Mouse (Mus musculus): Measurements from ENCODE around the gene Erfe.

DNA sequence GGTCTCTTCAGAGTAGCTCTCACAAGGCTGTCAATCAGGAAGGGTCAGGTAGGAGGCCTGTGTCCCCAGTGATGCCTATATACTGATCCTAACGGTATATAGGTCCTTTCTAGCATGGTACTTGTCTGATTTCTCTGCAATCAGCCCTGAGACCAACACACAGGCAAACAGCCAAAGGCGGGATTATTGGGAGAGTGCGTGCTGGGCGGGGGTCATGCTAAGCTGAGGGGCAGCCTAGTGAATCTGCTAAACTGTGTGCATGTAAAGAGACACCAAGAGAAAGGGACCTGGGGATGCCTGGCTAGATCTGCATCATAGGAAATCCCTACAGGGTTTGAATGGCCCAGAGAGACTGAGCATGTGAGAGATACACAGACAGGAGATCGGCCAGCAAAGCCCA is 49.1 kb downstream of the Erfe start:
- TF ChIP-seq CTCF (IDR thresholded peaks at IDR 0.05; ENCODE audit: control insufficient read depth, insufficient read depth, low read length) (no peak), POLR2A (IDR thresholded peaks at IDR 0.05; ENCODE audit: borderline replicate concordance, control insufficient read depth, low read depth, low read length) (no peak)

Data from bone marrow, adult 2 months (tissue).